Mouse (Mus musculus) stomach, postnatal 0 days (tissue): ENCODE data around the gene Hapln4.

ENCODE experiments used
- CTCF ChIP-seq: IDR thresholded peaks from 2 replicates; pipeline ENCODE4 v1.5.1; 2016; ENCODE audit warnings: antibody characterized with exemption, low read depth, mild to moderate bottlenecking, moderate library complexity
- EP300 ChIP-seq: optimal IDR thresholded peaks from 2 replicates; pipeline ENCODE3; 2016; ENCODE audit warnings: antibody characterized with exemption

GRCm38 (mm10) chr8:70114892-70115291 lies 31.6 kb downstream of the Hapln4 start:
- TF ChIP-seq CTCF = no peak
- TF ChIP-seq EP300 = no peak
